Mouse (Mus musculus): ENCODE results near the gene Sfn.

Gene Sfn

DNA sequence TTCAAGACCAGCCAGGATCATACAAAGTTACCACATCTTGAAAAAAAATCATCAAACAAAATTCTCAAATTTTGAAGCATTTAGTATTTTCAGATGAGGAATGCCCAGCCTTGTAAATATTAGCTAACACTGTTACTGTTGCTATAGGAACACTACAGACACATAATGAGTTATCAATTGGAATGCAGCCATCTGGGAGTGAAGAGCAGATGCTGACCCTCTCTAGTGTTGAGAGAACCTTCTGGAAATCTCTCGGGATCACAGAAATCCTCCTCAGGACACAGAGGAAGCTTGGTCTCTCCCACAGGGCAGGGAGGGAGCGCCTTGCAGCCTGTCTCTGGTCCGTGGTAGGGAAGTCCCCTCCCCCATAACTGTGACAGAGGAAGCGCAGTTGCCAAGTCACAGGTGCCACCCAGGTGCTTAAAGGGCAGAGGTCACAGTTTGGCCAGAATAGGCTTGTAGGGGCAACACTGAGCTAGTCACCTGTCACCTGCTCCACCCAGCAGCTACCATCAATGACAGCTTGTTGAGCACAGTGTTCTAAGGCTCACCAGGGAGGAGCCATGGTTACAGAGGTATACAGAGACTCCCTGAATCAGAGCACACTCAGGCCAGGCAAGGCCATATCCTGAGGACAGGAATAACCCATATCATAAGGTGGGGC, 17.6 kb upstream of the Sfn start:
- DNase-seq (ENCODE audit: low read depth) = no peak

DNA sequence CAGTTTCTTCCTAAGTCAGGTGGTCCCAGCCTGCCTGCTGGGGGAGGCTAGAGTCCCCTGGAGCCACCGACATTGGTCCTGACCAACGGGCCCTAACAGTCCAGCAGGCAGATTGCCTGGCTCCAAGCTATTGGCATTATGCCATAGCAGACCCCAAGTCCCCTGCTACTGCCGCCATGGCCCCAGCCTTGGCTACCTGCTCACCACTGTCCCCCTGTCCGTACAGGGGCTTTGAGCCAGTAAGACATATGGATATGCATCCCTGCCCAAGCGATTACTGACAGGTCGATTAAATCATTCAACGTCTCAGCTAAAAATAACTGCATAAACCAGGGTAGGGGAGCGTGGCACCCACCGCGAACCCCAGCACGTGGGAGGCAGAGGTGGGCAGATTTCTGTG, 16.0 kb upstream of the Sfn start:
- DNase-seq (ENCODE audit: low read depth) = no peak

DNA sequence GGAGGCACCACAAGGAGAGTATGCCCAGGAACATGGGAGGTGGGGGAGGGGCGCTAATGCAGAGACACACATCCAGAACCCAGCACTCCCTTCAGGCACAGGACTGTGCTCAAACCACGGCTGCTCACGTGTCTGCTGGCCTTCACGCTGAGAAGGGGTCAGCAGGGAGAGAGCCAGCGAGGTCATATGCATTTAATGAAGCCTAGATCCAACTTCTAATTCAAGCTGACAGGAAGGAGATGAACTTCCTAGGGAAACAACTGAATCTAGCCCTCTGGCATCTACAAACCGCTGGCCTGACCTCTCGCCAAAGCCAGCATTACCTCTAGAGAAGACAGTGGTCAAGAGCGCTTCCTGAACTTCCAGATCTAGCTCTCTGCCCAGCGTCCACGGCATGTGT, 13.4 kb upstream of the Sfn start:
- DNase-seq (ENCODE audit: low read depth) = no peak

DNA sequence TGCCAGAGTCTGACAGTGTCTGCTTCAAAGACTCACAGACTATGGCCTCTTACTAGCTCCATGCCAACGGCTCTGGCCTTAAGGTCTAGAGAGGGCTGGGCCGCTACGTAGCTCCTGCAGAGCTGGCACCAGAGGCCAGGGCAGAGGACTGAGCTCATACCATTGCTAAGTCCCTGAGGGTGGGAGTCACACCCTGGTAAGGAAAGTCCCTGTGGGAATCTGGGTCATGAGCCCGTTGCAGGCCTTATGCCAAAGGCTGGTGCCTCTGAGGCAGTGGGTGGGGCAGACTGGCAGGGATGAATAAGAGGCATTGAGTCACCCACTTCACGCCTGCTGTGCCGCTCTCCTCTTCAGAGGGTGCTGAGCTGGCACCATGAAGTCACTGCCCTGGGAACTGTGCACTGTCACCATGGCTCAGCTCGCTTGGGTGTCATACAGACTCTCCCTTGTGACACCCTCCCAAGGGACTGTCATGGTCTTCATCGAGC, 12.3 kb upstream of the Sfn start:
- DNase-seq (ENCODE audit: low read depth) = peak; percentile 71

DNA sequence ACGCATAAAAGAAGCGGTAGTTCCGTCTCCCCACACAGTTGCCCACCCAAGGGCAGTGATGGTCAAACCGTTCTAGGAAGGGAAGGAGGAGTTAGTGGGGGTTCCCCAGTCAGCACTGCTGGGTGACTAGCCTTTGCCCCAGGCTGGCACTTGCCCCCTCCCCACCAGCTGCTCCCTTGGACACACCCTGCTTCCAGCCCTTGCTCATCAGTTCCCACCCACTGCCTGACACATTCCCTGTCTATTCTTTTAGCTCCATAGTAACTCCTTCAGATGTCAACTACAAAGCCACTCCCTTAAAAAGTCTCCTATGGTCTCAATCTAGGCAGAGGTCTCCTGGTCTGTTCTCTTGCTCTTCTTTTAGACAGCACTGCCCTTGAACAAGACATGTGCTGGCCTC, 11.9 kb upstream of the Sfn start:
- DNase-seq (ENCODE audit: low read depth) = no peak

DNA sequence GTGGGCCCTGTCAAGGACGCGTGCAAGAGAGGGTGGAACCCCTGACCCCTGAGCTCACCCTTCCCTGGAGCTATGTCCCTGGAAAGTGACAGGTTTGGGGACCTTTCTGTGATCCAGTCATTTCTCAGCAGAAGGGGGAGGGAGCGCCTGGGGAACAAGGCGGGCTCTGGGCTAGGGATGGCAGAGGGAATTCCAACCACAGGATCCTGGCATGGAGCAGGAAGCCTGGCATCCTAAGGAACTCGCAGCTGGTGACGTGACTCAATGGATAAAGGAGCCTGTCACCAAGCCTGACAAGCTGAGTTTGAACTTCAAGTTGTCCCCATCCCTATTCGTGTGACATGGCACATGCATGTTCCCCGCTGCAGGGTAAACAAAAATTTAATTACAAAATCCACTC, 11.1 kb upstream of the Sfn start:
- no peak for DNase-seq (ENCODE audit: low read depth)

DNA sequence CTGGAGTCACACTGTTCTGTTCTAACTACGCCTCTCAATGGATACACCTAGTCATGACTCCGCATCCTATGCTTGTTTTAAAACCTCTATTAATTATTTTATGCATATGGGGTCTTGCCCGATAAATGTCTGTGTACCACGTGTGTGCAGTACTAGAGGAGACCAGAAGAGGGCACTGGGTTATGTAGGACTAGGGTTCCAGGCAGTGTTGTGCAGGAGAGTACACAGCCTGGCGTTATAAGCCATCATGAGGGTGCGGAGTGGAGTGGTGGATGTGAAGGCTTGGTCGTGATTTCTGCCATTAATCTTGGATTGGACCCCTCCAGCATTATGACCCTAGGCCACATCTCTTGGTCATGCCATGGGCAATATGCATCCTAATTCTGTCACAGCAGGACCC, 10.4 kb upstream of the Sfn start:
- no peak for DNase-seq (ENCODE audit: low read depth)

DNA sequence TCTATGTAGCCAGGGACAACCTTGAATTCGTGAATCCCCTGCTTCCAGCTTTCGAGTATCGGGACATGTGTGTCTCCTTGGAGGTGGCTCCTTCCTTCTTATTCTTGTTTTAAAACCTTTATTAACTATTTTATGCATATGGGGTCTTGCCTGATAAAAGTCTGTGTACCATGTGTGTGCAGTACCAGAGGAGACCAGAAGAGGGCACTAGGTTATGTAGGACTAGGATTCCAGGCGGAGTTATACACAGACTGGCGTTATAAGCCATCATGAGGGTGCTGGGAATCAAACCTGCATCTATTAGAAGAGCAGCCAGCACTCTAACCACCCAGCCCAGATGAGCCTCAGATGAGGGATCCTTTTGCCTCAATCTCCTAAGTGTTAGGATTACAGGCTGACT, 9.8 kb upstream of the Sfn start:
- DNase-seq (ENCODE audit: low read depth) = peak; percentile 20

DNA sequence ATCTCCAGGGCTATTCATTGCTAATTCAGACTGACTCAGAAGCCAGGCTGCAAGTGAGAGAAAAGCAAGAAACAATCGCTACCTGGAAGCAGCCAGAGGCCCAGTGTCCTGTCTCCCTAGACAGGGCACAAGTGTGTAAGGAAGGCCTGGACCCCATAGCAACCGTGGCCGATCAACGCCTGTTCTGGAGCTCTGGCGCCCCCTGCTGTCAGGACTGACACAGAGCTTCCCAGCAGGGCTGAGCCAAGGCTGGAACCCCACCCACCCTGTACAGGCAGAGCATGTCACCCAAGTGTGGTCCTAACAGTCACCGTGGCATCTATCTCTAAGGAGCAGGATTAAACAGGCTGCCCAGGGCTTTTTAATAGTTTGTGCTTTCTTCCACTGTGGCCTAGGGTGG, 7.8 kb upstream of the Sfn start:
- DNase-seq (ENCODE audit: low read depth) = peak; percentile 80

DNA sequence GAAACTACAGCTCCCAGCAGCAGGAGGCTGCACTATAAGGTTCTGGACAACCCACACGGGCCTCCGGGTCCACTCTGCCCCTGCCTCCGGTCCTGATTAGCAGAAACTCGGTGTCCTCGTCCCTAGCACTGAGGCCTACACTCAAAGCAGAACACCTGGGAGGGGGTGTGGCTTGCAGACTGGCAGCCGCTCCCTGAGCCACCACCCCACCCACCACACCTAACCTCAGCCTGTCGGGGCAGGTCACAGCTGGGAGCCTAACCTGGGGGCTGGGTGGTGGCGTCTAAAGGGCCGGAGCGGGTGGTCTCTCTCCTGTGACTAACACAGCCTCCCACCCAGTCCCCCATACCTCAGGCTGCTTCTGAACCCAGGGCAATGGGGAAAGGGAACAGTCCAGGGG, 5.3 kb upstream of the Sfn start:
- no peak for DNase-seq (ENCODE audit: low read depth)

DNA sequence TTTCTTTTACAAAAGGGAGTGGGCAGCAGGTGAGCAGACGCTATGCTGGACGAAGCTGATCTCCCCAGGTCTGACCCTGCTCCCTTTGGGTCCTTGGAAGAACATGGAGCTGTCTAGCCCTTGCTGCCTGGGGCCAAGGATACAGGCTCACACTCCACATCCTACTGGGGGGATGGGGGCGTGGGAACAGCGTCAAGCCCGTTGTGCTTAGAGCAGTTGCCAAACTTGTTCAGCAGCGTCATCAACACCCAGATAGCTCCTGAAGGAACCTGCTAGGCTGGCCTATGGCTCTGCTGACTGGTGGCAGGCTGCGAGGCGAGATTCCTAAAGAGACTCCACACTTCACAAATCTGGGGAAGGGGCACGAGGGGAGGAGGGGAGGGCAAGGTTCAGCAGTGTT, 3.4 kb upstream of the Sfn start:
- DNase-seq (ENCODE audit: low read depth) = no peak

DNA sequence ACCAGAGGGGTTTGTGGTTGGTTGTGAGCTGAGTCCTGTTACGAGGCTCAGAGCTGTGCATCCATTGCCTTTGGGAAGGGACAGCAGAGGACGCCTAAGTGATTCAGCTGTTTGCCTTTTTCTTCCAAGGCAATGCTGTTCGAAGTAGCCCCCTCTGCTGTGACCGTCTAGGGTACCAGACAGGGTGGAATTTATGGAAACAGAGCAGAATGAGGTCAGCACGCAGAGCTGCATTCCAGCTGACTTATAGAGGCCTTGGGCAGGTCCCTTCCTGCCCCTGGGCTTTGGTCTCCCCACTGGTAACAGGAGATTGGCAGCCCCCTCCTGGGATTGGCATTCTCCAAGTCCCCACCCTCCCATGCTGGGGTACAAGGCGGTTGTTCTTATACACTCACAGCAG, 2.9 kb upstream of the Sfn start:
- peak; percentile 62 for DNase-seq (ENCODE audit: low read depth)

DNA sequence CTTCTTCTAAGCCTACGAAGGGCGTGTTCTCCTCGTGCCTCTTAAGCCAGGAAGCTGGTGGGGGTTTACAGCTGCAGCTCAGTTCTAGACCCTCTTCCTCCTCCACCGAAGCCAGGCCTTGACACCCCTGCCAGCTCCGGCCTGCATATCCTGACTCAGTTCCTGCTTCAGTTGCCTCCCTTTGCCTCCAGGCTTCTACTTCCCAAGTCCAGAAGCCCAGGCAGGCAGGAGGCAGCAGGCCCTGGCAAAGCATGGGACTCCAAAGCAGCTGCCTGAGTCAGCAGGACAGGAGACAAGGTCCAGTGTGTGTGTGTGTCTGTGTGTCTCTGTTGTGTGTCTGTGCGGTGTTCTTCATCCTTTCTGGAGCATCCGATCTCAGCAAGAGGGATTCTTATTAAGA, 2.2 kb upstream of the Sfn start:
- DNase-seq (ENCODE audit: low read depth) = peak; percentile 76

DNA sequence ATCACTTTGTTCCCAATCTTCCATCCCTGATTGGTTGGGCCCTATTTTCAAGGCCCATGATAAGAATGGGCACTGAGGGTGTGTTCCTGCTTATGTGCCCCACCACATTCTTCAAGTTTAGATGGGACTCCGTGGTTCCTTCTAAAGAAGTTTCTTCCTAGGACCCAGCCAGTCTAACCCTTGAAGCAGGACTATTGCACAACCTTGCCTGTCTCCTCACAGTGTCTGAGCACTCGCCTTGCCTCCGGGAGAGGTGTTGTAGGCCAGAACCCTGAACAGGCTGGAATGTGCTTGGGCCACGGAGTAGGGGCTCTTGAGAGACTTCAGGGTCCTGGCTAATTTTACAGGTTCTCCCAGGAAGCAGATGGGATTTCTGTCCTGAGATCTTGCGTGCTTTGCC, 1.1 kb upstream of the Sfn start:
- DNase-seq (ENCODE audit: low read depth) = no peak

DNA sequence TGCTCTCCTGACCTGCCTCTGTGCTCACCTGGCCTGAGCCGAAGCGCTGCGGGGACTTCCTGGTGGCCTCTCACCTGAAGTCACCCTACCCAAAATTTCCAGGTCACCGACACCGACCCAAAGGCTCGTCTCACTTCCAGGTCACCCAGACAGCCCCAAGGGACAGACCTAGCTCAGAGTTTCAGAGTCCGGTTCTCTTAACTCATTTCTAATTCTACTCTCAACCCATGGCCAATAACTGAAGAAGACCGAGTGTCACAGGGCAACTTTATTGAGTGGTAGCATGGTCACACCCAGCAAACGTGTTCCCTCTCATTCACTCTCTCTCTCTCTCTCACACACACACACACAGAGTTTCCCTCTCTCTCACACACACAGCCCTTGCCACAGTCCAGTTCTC, 1.7 kb downstream of the Sfn start:
- DNase-seq (ENCODE audit: low read depth) = no peak

DNA sequence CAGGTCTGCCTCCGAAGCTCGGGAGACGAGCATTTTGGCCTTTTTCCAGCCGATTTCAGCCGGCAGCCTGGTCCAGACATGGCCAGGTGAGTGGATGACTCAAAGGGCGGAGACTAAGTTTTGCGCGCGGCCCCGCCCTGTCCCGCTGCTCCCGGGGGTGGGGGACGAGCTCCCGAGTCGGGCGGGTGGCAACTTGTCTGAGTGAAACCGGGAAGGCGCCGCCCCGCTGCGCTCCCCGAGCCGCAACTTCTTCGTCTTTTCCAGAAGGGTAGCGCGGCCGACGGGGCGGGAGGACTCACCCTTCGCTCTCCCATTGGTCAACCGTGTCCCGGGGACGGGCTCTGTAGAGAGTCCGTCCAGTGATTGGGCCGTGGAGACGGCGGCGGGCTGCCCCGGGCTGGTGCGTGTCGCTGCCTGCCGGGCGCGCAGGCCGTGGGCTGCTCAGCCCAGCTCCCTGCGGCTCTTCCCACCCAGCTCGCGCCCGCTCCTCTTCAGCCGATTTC, 2.3 kb downstream of the Sfn start:
- peak; percentile 86 for DNase-seq (ENCODE audit: low read depth)

DNA sequence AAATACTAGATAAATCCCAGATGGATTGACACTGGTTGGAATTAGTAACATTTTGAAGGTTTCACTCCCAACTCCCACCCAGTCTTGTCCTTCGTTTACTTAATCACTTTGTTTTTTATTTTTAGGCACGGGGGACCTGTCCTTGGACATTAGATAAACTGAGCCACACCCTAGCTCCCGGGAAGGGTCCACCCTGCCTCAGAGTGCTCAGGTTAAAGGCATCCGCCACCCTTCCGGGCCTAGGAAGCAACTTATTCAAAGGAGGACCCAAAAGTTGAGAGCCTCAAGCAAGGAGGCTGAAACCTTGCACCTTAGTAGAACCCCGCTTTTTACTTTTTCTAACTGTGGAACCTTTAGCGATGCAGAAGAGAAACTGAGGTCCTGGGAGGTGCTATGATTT, 2.9 kb downstream of the Sfn start:
- DNase-seq (ENCODE audit: low read depth) = no peak

DNA sequence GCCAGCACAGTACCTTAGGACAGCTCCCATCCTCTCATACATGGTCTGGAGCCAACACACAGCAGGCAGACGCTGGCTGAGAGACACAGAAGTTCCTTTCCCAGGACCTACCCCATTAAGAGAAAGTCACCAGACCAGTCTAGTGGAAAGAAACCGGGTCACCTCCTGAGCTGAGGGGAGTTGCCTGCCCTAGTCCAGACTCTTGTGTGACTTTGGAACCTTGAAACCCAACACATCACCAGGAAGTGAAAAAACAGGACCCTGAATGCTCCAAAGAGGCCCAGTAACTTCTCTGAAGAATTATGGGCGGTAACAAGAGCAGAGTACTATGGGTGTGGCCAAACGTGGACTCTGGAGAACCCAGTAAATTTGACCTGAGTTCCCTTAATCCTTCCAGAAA, 3.4 kb downstream of the Sfn start:
- DNase-seq (ENCODE audit: low read depth) = no peak

DNA sequence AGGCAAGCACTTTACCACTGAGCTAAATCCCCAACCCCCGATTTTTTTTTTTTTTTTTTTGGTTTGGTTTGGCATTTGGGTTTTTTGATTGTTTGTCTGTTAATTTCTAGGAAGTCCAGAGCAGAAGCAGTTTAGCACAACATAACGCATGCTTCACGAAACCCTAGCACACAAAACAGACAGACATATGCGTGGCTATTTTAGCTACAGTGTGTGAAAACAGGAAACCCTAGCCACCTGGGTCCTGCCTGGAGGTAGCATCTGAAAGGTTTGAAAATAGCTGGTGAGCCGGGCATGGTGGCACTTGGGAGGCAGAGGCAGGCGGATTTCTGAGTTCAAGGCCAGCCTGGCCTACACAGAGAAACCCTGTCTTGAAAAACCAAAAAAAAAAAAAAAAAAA, 5.9 kb downstream of the Sfn start:
- no peak for DNase-seq (ENCODE audit: low read depth)

DNA sequence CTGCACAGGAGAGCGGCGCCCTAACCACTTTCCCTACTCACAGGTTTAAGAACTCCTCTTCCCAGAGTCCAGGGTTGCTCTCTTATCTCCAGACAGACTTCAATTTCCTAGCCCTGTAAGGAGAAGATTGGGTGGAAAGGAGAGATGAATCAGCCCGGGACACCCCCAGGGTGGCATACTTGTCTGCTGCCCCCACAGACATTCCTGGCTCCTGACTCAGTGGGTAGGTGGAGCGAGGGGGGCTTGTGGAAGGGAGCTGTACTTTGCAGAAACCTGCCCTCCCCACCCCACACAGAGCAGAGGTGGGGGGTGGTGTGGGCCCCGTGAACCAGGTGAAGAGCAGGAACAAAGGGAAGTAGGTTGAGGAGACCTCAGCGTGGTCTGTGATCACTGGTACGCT, 6.4 kb downstream of the Sfn start:
- DNase-seq (ENCODE audit: low read depth) = no peak

DNA sequence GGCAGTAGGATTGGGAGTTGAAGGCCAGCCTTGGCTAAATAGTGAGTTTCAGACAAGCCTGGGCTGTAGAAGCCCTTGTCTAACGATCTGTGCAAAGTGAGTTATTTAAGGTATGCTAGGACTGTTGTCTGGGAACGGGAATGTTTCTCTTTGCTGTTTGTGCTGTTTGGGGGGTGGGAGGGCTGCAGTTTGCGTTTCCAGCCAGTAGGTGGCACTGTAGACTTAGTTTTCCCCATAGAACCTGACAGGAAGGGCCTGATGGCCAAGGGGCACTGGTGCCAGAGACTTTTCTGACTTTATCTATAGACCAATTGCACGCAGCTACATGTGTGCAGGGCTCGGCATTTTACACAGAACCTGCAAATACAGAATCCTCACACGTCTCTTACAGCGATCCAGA, 9.4 kb downstream of the Sfn start:
- peak; percentile 66 for DNase-seq (ENCODE audit: low read depth)

DNA sequence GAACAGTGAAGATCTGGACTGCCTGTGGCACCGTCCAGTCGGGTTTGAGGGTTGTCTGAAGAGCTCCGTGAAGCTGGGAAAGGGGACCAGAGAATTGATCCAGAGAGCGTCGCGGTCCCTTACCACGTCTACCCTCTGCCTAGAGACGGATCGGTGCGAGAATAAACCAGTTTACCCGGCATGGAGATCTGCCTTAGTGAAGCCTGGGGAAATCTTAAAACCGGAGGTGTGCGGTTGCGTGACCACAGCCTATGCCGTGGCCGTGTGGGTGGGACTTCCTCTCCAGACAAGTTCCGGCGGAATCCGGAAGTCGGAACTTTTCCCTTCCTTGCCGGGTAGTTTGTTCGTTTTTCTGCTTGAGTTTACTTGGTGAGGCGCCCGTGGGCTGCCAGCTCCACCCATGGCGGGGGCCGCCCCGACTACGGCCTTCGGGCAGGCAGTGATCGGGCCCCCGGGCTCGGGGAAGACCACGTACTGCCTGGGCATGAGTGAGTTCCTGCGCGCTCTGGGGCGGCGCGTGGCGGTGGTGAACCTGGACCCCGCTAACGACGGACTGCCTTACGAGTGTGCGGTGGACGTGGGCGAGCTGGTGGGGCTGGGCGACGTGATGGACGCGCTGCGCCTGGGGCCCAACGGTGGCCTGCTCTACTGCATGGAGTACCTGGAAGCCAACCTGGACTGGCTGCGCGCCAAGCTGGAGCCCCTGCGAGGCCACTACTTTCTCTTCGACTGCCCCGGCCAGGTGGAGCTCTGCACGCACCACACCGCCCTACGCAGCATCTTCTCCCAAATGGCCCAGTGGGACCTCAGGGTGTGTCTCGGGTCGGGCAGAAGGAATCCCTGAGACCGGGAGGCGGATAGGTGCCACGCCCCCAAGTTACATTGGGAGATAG, 17.7 kb downstream of the Sfn start, which contains the start of gene Gpn2:
Gpn2 (plus strand) TSS at position 304 of the 893 bp plus-strand sequence.
- peak; percentile 87 for DNase-seq (ENCODE audit: low read depth)

DNA sequence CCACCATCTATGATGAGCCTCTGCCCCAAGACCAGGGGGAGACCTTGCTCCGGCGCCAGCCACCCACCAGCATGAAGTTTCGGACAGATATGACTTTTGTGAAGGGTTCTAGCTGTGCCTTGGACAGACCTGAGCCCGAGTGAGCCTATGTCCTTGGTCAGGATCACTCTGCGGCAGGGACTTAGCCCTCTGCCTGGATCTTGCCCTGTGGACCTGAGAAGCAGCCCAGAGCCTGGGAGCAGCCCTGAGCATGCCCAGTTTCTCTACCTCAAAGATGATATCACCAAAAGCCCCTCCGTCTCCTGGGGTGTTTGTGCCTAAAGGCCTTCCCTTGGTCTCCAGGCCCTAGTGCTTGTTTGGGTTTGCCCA, 18.3 kb downstream of the Sfn start:
- DNase-seq (ENCODE audit: low read depth) = no peak
